ENCODE assay signal across 8 mouse cellular contexts in genomic region chr5:4495482-4495881, GRCm38 (mm10).
DNase-seq lines count a peak whose midpoint lies in the region; ATAC-seq and TF ChIP-seq lines count a peak whose summit lies in the region.
"Had no signal": no experiment of that assay in that cellular context is flagged by ENCODE, and none has a peak within 500 bp of the region (broad histone marks: within the 10 kb centered on the region; RNA-seq: fewer than 3 reads in every experiment).

No protein-coding gene starts in this region.

- DNase-seq in gastrocnemius, adult 2 months = no peak
- no peak for DNase-seq in gastrocnemius, postnatal 4 days (ENCODE audit: low spot score in 2 of 2)
- DNase-seq in testis, postnatal 10 days (ENCODE audit: low spot score) = no peak
- DNase-seq in thymus, adult 18-20 months = no peak
- DNase-seq in heart, postnatal 25 days (ENCODE audit: low spot score) = no peak

- TF ChIP-seq CTCF in gastrocnemius, adult 2 months (IDR thresholded peaks at IDR 0.05) = no peak
- TF ChIP-seq CTCF in testis, adult 2 months (IDR thresholded peaks at IDR 0.05; ENCODE audit: control insufficient read depth, insufficient read depth, insufficient replicate concordance, low read depth, low read length) = no peak

- H3K36me3 ChIP-seq in testis, adult 2 months (ENCODE audit: control insufficient read depth, insufficient read depth, low read length) = no peaks in the 10 kb centered on the region
- H3K36me3 ChIP-seq in hindbrain, embryonic 15.5 days = no peaks in the 10 kb centered on the region

- intact Hi-C loops in gastrocnemius, adult 2 months (cut with DNase I) = no loop called here
- intact Hi-C loops in heart, postnatal 25 days (cut with DNase I) = loop anchor here (10.0 kb wide), 1 partner anchor 259 kb away; the partner anchor contains the start of gene Fzd1

- 28% methylated on average over 6 of the region's 6 CpGs for WGBS in hindbrain, embryonic 15.5 days

- H3K27ac ChIP-seq in gastrocnemius, adult 2 months = 0 out of 2 replicates have a peak overlapping the region, but pooled peaks have one; percentile 20
- peak overlapping the region; percentile 61; the same call in 1 of the 2 replicates for H3K27ac ChIP-seq in testis, adult 2 months (ENCODE audit: control insufficient read depth, insufficient read depth, low read depth, low read length)
- no peak overlapping the region for H3K27ac ChIP-seq in hindbrain, embryonic 15.5 days (replicated peaks)

- TF ChIP-seq POLR2A in testis, adult 2 months (IDR thresholded peaks at IDR 0.05; ENCODE audit: control insufficient read depth, low read depth, low read length) = no peak

- no peak overlapping the region for H3K4me2 ChIP-seq in hindbrain, embryonic 15.5 days

- no peak overlapping the region for H3K4me3 ChIP-seq in gastrocnemius, adult 2 months
- no peak overlapping the region for H3K4me3 ChIP-seq in testis, adult 2 months (ENCODE audit: control insufficient read depth, low read depth, low read length)
- H3K4me3 ChIP-seq in hindbrain, embryonic 15.5 days = no peak overlapping the region

- no peaks in the 10 kb centered on the region for H3K9me3 ChIP-seq in hindbrain, embryonic 15.5 days

- H3K4me1 ChIP-seq in testis, adult 2 months (ENCODE audit: control insufficient read depth, insufficient read depth, low read length) = peaks cover 3% of the 10 kb centered on the region
- H3K4me1 ChIP-seq in hindbrain, embryonic 15.5 days (replicated peaks) = peaks cover 32% of the 10 kb centered on the region

- H3K9ac ChIP-seq in hindbrain, embryonic 15.5 days = no peak overlapping the region

- peak; percentile 48 for ATAC-seq in hindbrain, embryonic 15.5 days (ENCODE audit: low FRiP score, low read depth)
- ATAC-seq: CD4-positive, CD25-positive, alpha-beta regulatory T cell, adult 4 months had no signal

- H3K27me3 ChIP-seq in testis, adult 2 months (ENCODE audit: control insufficient read depth, insufficient read depth, low read length) = no peaks in the 10 kb centered on the region
- H3K27me3 ChIP-seq in hindbrain, embryonic 15.5 days = peaks cover 7% of the 10 kb centered on the region; the same call in 1 of the 2 replicates
